Mouse (Mus musculus) spleen, adult 2 months (tissue): ENCODE data around the gene Nxpe4.

Source experiments
- CTCF ChIP-seq: fragments of 200-500 bp; IDR thresholded peaks from 2 replicates; pipeline ENCODE4 v1.5.1; 2011; ENCODE audit warnings: mild to moderate bottlenecking, inconsistent platforms; ENCODE audit not compliant: insufficient read depth, insufficient read length, insufficient replicate concordance; ENCODE audit errors: extremely low read depth
- POLR2A ChIP-seq: fragments of 200-500 bp; IDR thresholded peaks from 2 replicates; pipeline ENCODE4 v1.6.1; 2011; ENCODE audit warnings: low read depth, low read length, inconsistent platforms

DNA sequence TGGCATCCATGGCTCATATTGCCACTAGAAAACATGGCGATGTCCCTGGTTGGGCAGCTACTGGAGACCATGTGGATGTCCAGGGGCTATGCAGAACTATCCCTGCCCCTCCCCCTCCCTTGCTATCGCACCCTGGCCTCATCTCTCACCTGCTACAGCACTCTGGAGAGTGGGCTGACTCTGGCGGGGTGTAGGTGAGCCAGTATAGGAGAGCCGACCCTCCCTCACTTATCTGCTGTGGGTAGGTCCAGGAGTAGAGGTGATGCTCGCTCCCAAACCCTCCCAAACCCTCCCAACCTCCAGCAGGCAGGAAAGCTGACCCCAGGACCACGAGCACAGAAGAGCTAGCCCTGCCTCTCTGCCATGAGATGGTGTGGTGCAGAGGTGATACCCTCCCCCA lies 27.0 kb downstream of the Nxpe4 start:
- TF ChIP-seq POLR2A, result no peak
- no peak for TF ChIP-seq CTCF
